Mouse (Mus musculus): ENCODE data around the gene Il1rapl2.

GRCm38 (mm10) chrX:137926835-137927234 is 356.4 kb downstream of the Il1rapl2 start:
- no peak for TF ChIP-seq CTCF (IDR thresholded peaks at IDR 0.05; ENCODE audit: low read depth, low read length)
- TF ChIP-seq POLR2A (IDR thresholded peaks at IDR 0.05; ENCODE audit: extremely low read depth, insufficient read depth, low read length), result no peak

All from liver, adult 2 months (tissue).